ENCODE assay signal across 19 mouse cellular contexts in genomic region chr19:36428116-36428515, GRCm38 (mm10).
DNase-seq lines count a peak whose midpoint lies in the region; ATAC-seq and TF ChIP-seq lines count a peak whose summit lies in the region.
"Had no signal": no experiment of that assay in that cellular context is flagged by ENCODE, and none has a peak within 500 bp of the region (broad histone marks: within the 10 kb centered on the region; RNA-seq: fewer than 3 reads in every experiment).

No protein-coding gene starts in this region.

- 0 out of 2 replicates have a peak overlapping the region, but pooled peaks have one; percentile 13 for H3K9ac ChIP-seq in heart, embryonic 12.5 days
- H3K9ac ChIP-seq: embryonic facial prominence, embryonic 12.5 days; forebrain, embryonic 13.5 days; forebrain, embryonic 15.5 days had no signal

- H3K27ac ChIP-seq in heart, embryonic 12.5 days (ENCODE audit: poor library complexity, severe bottlenecking), result no peak overlapping the region
- H3K27ac ChIP-seq in testis, adult 2 months (ENCODE audit: control insufficient read depth, insufficient read depth, low read depth, low read length), result no peak overlapping the region
- H3K27ac ChIP-seq: embryonic facial prominence, embryonic 10.5 days; embryonic facial prominence, embryonic 12.5 days; forebrain, embryonic 13.5 days; forebrain, embryonic 15.5 days had no signal

- WGBS in heart, embryonic 12.5 days, result 77% methylated on average over 4 of the region's 4 CpGs

- ATAC-seq in heart, embryonic 12.5 days (ENCODE audit: insufficient number of reproducible peaks, low FRiP score), result no peak
- 0 out of 2 replicates have a peak, but pooled peaks have one; percentile 17 for ATAC-seq in megakaryocyte, adult 5-6 weeks (ENCODE audit: poor library complexity, severe bottlenecking)
- ATAC-seq: forebrain, embryonic 13.5 days; forebrain, embryonic 15.5 days had no signal

- no peak for DNase-seq in heart, adult 18-20 months
- no peak for DNase-seq in testis, postnatal 10 days (ENCODE audit: low spot score)
- no peak for DNase-seq in kidney, postnatal 14 days
- DNase-seq in layer of hippocampus, adult 8-10 months (ENCODE audit: low spot score in 2 of 2), result no peak
- DNase-seq: adrenal gland, adult 2 months; adrenal gland, postnatal 10 days; adrenal gland, postnatal 25 days; cerebellum, adult 11-12 months; cerebellum, adult 2 months; cerebellum, adult 9-10 months; cerebellum, postnatal 10 days; cerebellum, postnatal 25 days had no signal

- no peak overlapping the region for H3K4me3 ChIP-seq in heart, embryonic 12.5 days
- peak overlapping the region; percentile 84 for H3K4me3 ChIP-seq in testis, adult 2 months (ENCODE audit: control insufficient read depth, low read depth, low read length)
- H3K4me3 ChIP-seq: embryonic facial prominence, embryonic 10.5 days; embryonic facial prominence, embryonic 12.5 days; forebrain, embryonic 13.5 days; forebrain, embryonic 15.5 days had no signal

- no peaks in the 10 kb centered on the region for H3K9me3 ChIP-seq in heart, embryonic 12.5 days (replicated peaks)
- H3K9me3 ChIP-seq: embryonic facial prominence, embryonic 10.5 days; embryonic facial prominence, embryonic 12.5 days; forebrain, embryonic 13.5 days; forebrain, embryonic 15.5 days had no signal

- TF ChIP-seq POLR2A in testis, adult 2 months (IDR thresholded peaks at IDR 0.05; ENCODE audit: control insufficient read depth, low read depth, low read length), result no peak

- TF ChIP-seq CTCF in testis, adult 2 months (IDR thresholded peaks at IDR 0.05; ENCODE audit: control insufficient read depth, insufficient read depth, insufficient replicate concordance, low read depth, low read length), result no peak

- peaks cover 4% of the 10 kb centered on the region for H3K4me1 ChIP-seq in heart, embryonic 12.5 days (replicated peaks)
- no peaks in the 10 kb centered on the region for H3K4me1 ChIP-seq in testis, adult 2 months (ENCODE audit: control insufficient read depth, insufficient read depth, low read length)
- H3K4me1 ChIP-seq: embryonic facial prominence, embryonic 10.5 days; embryonic facial prominence, embryonic 12.5 days; forebrain, embryonic 13.5 days; forebrain, embryonic 15.5 days had no signal

- no peaks in the 10 kb centered on the region for H3K36me3 ChIP-seq in heart, embryonic 12.5 days
- no peaks in the 10 kb centered on the region; the same call in 1 of the 2 replicates for H3K36me3 ChIP-seq in testis, adult 2 months (ENCODE audit: control insufficient read depth, insufficient read depth, low read length)
- H3K36me3 ChIP-seq: embryonic facial prominence, embryonic 10.5 days; embryonic facial prominence, embryonic 12.5 days; forebrain, embryonic 15.5 days had no signal

- no peaks in the 10 kb centered on the region for H3K27me3 ChIP-seq in heart, embryonic 12.5 days (replicated peaks)
- no peaks in the 10 kb centered on the region for H3K27me3 ChIP-seq in testis, adult 2 months (ENCODE audit: control insufficient read depth, insufficient read depth, low read length)
- H3K27me3 ChIP-seq: embryonic facial prominence, embryonic 12.5 days; forebrain, embryonic 13.5 days; forebrain, embryonic 15.5 days had no signal

- no peak overlapping the region for H3K4me2 ChIP-seq in heart, embryonic 12.5 days
- H3K4me2 ChIP-seq: embryonic facial prominence, embryonic 12.5 days; forebrain, embryonic 13.5 days; forebrain, embryonic 15.5 days had no signal
